Mouse (Mus musculus) midbrain, embryonic 15.5 days (tissue): ENCODE data around the gene Dnah17. TPM values are rescaled to one million over a fixed set of nuclear protein-coding genes. Genes with fewer than 3 reads are reported as not detected.
A peak's percentile ranks its signal among the peaks of the same experiment; 100 is the strongest.

ENCODE experiments used
- ATAC-seq: fragments of 200-750 bp; cut with Nextera tagmentation; replicated peaks from 2 replicates; pipeline ENCODE4 v1.8.0; 2017; ENCODE audit warnings: moderate TSS enrichment
- H3K27ac ChIP-seq: fragments of 300-500 bp; sonication (generic); 2 replicates; pipeline ENCODE4 v1.5.1; 2015; ENCODE audit warnings: mild to moderate bottlenecking, inconsistent platforms
- H3K27me3 ChIP-seq: fragments of 300-500 bp; sonication (generic); replicated peaks from 2 replicates; pipeline ENCODE4 v1.6.1; 2015; ENCODE audit warnings: inconsistent platforms
- H3K36me3 ChIP-seq: fragments of 300-500 bp; sonication (generic); replicated peaks from 2 replicates; pipeline ENCODE4 v1.6.1; 2015; ENCODE audit warnings: inconsistent platforms
- H3K4me1 ChIP-seq: fragments of 300-500 bp; sonication (generic); 2 replicates; pipeline ENCODE4 v1.6.1; 2015; ENCODE audit warnings: inconsistent platforms
- H3K4me2 ChIP-seq: fragments of 300-500 bp; sonication (generic); 2 replicates; pipeline ENCODE4 v1.6.1; 2015; ENCODE audit warnings: inconsistent platforms, mild to moderate bottlenecking, moderate library complexity
- H3K4me3 ChIP-seq: fragments of 300-500 bp; sonication (generic); 2 replicates; pipeline ENCODE4 v1.5.1; 2015; ENCODE audit warnings: mild to moderate bottlenecking, inconsistent platforms
- H3K9ac ChIP-seq: fragments of 300-500 bp; sonication (generic); 2 replicates; pipeline ENCODE4 v1.6.1; 2015; ENCODE audit warnings: mild to moderate bottlenecking, inconsistent platforms
- H3K9me3 ChIP-seq: fragments of 300-500 bp; sonication (generic); 2 replicates; pipeline ENCODE4 v1.6.1; 2016; ENCODE audit warnings: inconsistent platforms
- WGBS: fragments of 180-500 bp; shearing (Covaris S2); methylation state at CpG from one replicate; pipeline ENCODE4 v1.1.7; 2015; ENCODE audit warnings: mixed read lengths; 5-methylcytosine and 5-hydroxymethylcytosine counted together
- polyA plus RNA-seq: library from polyadenylated mRNA; unstranded; fragments of >200 nt; fragmentation: Nextera tagmentation; extraction: Ambion mirVana; gene quantifications from 2 replicates; pipeline ENCODE4 v1.2.1, GENCODE M21; 2015

Gene Dnah17
- polyA plus RNA-seq, 1 experiment from 2014 or later, result 0.34 TPM

DNA sequence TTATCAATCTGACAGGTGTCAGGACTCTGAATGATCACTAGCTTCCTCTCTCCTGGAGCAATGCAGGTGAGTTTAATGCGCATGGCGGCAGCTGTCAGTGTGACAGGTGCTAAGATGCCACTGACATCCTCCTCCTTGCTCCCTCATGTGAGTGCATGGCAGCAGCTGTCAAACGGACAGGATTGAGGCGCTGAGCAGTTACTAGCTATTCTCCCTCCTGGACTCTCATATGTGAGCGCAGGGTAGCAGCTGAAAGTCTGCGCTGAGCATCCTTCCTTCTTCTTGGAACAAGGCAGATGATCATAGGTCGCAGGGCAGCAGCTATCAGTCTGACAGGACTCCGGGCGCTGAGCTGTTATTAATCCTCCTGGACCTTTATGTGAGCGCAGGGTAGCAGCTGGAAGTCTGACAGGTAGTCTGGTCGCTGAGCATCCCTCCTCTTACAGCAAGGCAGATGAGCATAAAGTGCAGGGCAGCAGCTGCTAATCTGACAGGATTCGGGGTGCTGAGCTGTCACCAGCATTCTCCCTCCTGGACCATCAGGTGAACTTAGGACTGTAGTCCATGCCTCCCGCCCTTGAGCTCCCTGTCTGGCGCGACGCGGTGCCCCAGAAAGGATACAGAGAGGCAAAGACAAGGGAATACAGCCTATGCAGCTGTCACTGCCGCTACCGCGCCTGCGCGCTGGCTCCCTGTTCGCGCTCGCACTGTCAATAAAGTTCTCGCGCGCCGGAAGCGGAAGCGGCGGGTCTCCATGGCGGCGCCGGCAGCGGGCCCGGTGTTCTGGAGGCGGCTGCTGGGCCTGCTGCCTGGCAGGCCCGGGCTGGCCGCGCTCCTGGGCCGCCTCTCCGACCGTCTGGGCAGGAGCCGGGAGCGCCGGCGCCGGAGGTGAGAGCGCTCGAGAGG lies 144.1 kb downstream of the Dnah17 start, which contains the start of gene Pgs1:
TSS of gene Pgs1 (plus strand) at position 167 of the 906 bp plus-strand sequence.
- peak within 1 kb of the TSS; percentile 92 for H3K9ac ChIP-seq
- ATAC-seq, result peak; percentile 92
- peak within 1 kb of the TSS; percentile 89 for H3K27ac ChIP-seq
- H3K4me3 ChIP-seq, result peak within 1 kb of the TSS; percentile 99
- peak within 1 kb of the TSS; percentile 88 for H3K4me2 ChIP-seq
- peaks cover 50% of the 10 kb centered on the region for H3K4me1 ChIP-seq
- no peaks in the 10 kb centered on the region for H3K27me3 ChIP-seq
- 6% methylated on average over 51 of the region's 51 CpGs for WGBS
- no peaks in the 10 kb centered on the region for H3K36me3 ChIP-seq
- H3K9me3 ChIP-seq, result no peaks in the 10 kb centered on the region

- no peak for ATAC-seq
- H3K4me1 ChIP-seq, result peaks cover 24% of the 10 kb centered on the region
- no peaks in the 10 kb centered on the region for H3K36me3 ChIP-seq
- H3K27ac ChIP-seq, result no peak overlapping the region
- no peak overlapping the region for H3K9ac ChIP-seq
- 72% methylated on average over 7 of the region's 7 CpGs for WGBS
- H3K4me3 ChIP-seq, result no peak overlapping the region
- H3K27me3 ChIP-seq, result no peaks in the 10 kb centered on the region
- no peak overlapping the region for H3K4me2 ChIP-seq
- H3K9me3 ChIP-seq, result no peaks in the 10 kb centered on the region
Observed at GRCm38 (mm10) chr11:117983770-117984169, 146.7 kb downstream of the Dnah17 start.

DNA sequence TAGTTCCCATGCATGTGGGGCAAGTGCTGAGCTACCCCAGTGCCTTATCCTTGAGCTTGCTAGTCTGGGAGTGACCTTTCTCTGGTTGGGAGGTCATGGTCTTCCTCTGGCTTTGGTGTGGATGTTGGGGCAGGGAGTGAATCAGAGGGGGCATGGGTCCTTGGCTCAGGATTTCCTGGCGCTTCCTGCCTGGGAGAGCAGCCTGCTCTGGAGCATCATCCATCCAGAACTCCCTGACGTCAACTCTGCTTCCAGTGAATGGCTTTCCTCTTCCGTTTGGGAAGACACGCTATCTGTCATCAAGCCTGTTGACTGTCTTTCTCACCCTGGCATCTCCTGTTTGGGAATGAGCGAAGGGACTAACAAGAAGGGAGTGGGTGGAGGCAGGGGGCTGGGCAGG lies 148.0 kb downstream of the Dnah17 start:
- WGBS, result 79% methylated on average over 5 of the region's 5 CpGs

DNA sequence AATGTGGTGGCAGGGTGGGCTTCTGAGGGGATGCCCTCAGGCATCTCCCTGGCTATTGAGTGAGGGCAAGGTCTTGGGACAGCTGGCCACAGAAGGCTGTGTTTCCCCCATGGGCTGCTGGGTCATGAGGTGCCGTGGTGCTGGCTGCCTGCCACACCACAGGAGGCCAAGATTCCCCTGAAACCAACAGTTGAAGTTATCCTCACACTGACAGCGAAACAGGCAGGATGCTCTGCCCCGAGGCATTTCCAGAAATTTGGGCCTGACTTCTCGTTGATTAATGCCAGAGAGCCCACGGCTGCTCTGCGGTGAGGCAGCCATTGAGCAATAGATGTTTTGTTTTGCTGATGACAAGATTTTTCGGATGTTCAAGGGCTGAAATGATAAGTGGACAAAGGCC lies 151.0 kb downstream of the Dnah17 start:
- Histone ChIP-seq H3K27me3 (0 out of 2 replicates have a peak, but pooled peaks cover 4% of the 10 kb centered on the region), H3K9ac (no peak overlapping the region), H3K9me3 (no peaks in the 10 kb centered on the region), H3K27ac (no peak overlapping the region), H3K4me3 (no peak overlapping the region), H3K4me2 (no peak overlapping the region), H3K36me3 (no peaks in the 10 kb centered on the region), H3K4me1 (peaks cover 23% of the 10 kb centered on the region)
- ATAC-seq, result no peak
- 77% methylated on average over 7 of the region's 7 CpGs for WGBS

More for the DNA sequence above, 148.0 kb downstream of the Dnah17 start:
- H3K27me3 ChIP-seq, result no peaks in the 10 kb centered on the region
- H3K27ac ChIP-seq, result no peak overlapping the region
- no peak for ATAC-seq
- H3K36me3 ChIP-seq, result no peaks in the 10 kb centered on the region
- no peak overlapping the region for H3K4me2 ChIP-seq
- H3K9me3 ChIP-seq, result no peaks in the 10 kb centered on the region
- H3K4me1 ChIP-seq, result peaks cover 11% of the 10 kb centered on the region
- no peak overlapping the region for H3K9ac ChIP-seq
- H3K4me3 ChIP-seq, result no peak overlapping the region

GRCm38 (mm10) chr11:117977694-117978360 lies 152.6 kb downstream of the Dnah17 start:
- H3K9me3 ChIP-seq, result no peaks in the 10 kb centered on the region
- no peak for ATAC-seq

DNA sequence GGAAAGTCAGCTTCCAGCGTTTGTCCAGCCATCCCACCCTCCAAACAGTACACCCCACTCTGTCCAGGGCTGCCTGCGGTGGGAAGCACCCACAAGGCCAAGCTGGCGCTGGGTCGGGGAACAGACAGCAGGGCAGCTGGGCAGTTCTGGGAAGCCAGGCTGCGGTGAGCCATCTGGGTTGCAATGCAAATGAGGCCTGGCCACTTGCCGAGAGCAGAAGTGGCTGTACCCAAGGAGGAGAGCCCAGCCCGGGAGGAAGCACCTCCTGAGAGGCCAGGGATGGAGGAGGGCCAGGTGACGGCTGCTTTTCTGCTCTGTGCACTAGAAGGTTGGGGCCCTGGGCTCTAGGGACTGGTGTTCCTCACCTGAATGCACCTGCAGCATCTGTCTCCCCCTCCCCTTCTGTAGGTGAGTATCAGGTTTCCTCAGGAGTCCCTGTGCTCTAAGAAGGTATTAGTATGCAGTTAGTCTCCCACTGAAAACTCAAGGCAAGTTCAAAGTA lies 154.3 kb downstream of the Dnah17 start:
- Histone ChIP-seq H3K4me2 (no peak overlapping the region), H3K27me3 (0 out of 2 replicates have a peak, but pooled peaks cover 4% of the 10 kb centered on the region), H3K27ac (peak overlapping the region; percentile 56), H3K4me1 (peaks cover 27% of the 10 kb centered on the region), H3K36me3 (no peaks in the 10 kb centered on the region), H3K4me3 (no peak overlapping the region), H3K9me3 (no peaks in the 10 kb centered on the region), H3K9ac (no peak overlapping the region)
- WGBS, result 4% methylated on average over 8 of the region's 8 CpGs
- ATAC-seq, result peak; percentile 50

More at GRCm38 (mm10) chr11:117977694-117978360, 152.6 kb downstream of the Dnah17 start:
- peaks cover 27% of the 10 kb centered on the region for H3K4me1 ChIP-seq
- WGBS, result 63% methylated on average over 4 of the region's 5 CpGs
- no peak overlapping the region for H3K4me2 ChIP-seq
- H3K27ac ChIP-seq, result no peak overlapping the region
- H3K27me3 ChIP-seq, result 0 out of 2 replicates have a peak, but pooled peaks cover 4% of the 10 kb centered on the region
- no peak overlapping the region for H3K4me3 ChIP-seq
- H3K36me3 ChIP-seq, result no peaks in the 10 kb centered on the region
- H3K9ac ChIP-seq, result no peak overlapping the region

- no peak overlapping the region for H3K4me2 ChIP-seq
- H3K4me1 ChIP-seq, result peaks cover 28% of the 10 kb centered on the region
- no peaks in the 10 kb centered on the region for H3K9me3 ChIP-seq
- 0 out of 2 replicates have a peak, but pooled peaks cover 8% of the 10 kb centered on the region for H3K27me3 ChIP-seq
- no peaks in the 10 kb centered on the region for H3K36me3 ChIP-seq
- ATAC-seq, result no peak
- H3K9ac ChIP-seq, result no peak overlapping the region
- 6% methylated on average over 18 of the region's 18 CpGs for WGBS
- H3K4me3 ChIP-seq, result no peak overlapping the region
- H3K27ac ChIP-seq, result peak overlapping the region; percentile 56
Observed at GRCm38 (mm10) chr11:117975211-117975967, 155.0 kb downstream of the Dnah17 start.

DNA sequence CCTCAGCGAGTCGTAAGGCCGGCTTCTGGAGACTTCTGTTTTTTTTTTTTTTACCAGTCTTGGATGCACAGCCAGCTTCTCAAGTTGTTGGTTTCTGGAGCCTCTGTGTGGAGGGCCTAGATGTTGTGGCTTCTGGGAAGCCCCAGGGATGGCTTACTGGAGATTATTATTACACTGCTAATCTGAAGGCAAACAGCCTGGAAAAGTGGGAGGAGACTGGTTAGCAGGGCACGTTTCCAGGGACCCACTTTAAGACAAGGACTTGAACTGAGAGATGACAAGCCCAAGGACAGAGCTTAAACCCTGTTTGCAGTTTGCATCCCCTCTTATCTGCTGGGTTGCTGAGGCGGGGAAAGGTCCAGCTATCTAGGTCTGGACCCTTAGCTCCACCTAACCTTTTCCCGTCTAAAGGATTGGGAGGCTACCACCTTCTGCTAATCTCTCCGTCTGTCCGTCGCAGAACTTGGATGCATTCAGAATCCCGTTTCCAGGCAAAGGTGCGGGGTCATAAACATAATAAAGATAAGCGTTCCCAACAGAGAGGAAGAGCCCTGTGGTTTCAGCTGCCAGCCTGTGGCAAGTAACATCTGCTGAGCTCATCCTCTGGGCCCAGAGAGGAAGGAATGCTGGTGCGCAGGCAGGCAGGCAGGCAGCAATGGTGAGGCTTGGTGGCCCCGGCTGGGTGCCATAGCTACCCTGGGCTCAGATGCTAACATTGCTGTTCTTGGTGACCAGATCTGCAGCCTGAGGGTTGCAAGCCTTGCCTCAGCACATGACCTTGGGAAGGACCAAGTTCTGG lies 155.9 kb downstream of the Dnah17 start:
- Histone ChIP-seq H3K27ac (no peak overlapping the region), H3K4me2 (no peak overlapping the region), H3K4me1 (peaks cover 35% of the 10 kb centered on the region), H3K27me3 (0 out of 2 replicates have a peak, but pooled peaks cover 8% of the 10 kb centered on the region), H3K4me3 (no peak overlapping the region), H3K36me3 (no peaks in the 10 kb centered on the region), H3K9me3 (no peaks in the 10 kb centered on the region), H3K9ac (no peak overlapping the region)
- WGBS, result 22% methylated on average over 14 of the region's 14 CpGs
- ATAC-seq, result no peak

GRCm38 (mm10) chr11:117973569-117973968 lies 156.9 kb downstream of the Dnah17 start:
- no peak overlapping the region for H3K27ac ChIP-seq
- no peak overlapping the region for H3K4me3 ChIP-seq
- 0 out of 2 replicates have a peak, but pooled peaks cover 8% of the 10 kb centered on the region for H3K27me3 ChIP-seq
- H3K9me3 ChIP-seq, result no peaks in the 10 kb centered on the region
- no peak overlapping the region for H3K9ac ChIP-seq
- H3K4me1 ChIP-seq, result peaks cover 37% of the 10 kb centered on the region
- H3K36me3 ChIP-seq, result no peaks in the 10 kb centered on the region
- no peak for ATAC-seq
- no peak overlapping the region for H3K4me2 ChIP-seq
- WGBS, result 45% methylated on average over 5 of the region's 5 CpGs

GRCm38 (mm10) chr11:117972656-117973558 lies 157.5 kb downstream of the Dnah17 start:
- Histone ChIP-seq H3K27me3 (0 out of 2 replicates have a peak, but pooled peaks cover 8% of the 10 kb centered on the region), H3K4me2 (no peak overlapping the region), H3K36me3 (no peaks in the 10 kb centered on the region), H3K27ac (no peak overlapping the region), H3K9ac (no peak overlapping the region), H3K9me3 (no peaks in the 10 kb centered on the region), H3K4me1 (peaks cover 43% of the 10 kb centered on the region), H3K4me3 (no peak overlapping the region)
- no peak for ATAC-seq
- WGBS, result 56% methylated on average over 11 of the region's 11 CpGs
